Mouse (Mus musculus): ENCODE data around the gene Ddx39b.

- TF ChIP-seq GATA1 (IDR thresholded peaks at IDR 0.05; ENCODE audit: borderline replicate concordance, low read length) = no peak
- no peak for TF ChIP-seq FLI1 (IDR thresholded peaks at IDR 0.05; ENCODE audit: low read length)
Observed at GRCm38 (mm10) chr17:35251981-35252380, 10.4 kb downstream of the Ddx39b start.

All from megakaryocyte, embryonic 14.5 days (primary cell).